Mouse (Mus musculus) adrenal gland, adult 18-20 months (tissue): ENCODE results near the gene Snx29. TPM values are rescaled to one million over a fixed set of nuclear protein-coding genes. Genes with fewer than 3 reads are reported as not detected.
"Not testable (repeated sequence)": the region's sequence is repeated elsewhere in the genome, so short reads cannot be mapped to it uniquely, and the experiment has no call there.

Experiments
- DNase-seq, 2 experiments: peaks; one replicate each; pipeline ENCODE4 v3.0.0; 2021 to 2022; ENCODE audit warnings: low spot score in 2 of 2
- total RNA-seq, 2 experiments: library from RNA; stranded (reverse); gene quantifications; 1 replicate in 1 of 2; 2 replicates in 1 of 2; pipeline ENCODE4 v1.2.3; 2021

Snx29 gene
- total RNA-seq, 2 experiments from 2014 or later, result 13.6 to 15.4 TPM

GRCm38 (mm10) chr16:11526996-11527395 lies 204.3 kb downstream of the Snx29 start:
- no peak for DNase-seq

GRCm38 (mm10) chr16:11530466-11531194 lies 207.9 kb downstream of the Snx29 start:
- no peak for DNase-seq

GRCm38 (mm10) chr16:11531441-11531840 lies 208.7 kb downstream of the Snx29 start:
- DNase-seq, result no peak

GRCm38 (mm10) chr16:11532592-11532991 lies 209.9 kb downstream of the Snx29 start:
- peak in 1 of 2 experiments; percentile 25 for DNase-seq

GRCm38 (mm10) chr16:11533441-11533840 lies 210.7 kb downstream of the Snx29 start:
- no peak for DNase-seq

GRCm38 (mm10) chr16:11537663-11538062 lies 215.0 kb downstream of the Snx29 start:
- no peak for DNase-seq

GRCm38 (mm10) chr16:11538191-11538590 lies 215.5 kb downstream of the Snx29 start:
- DNase-seq, result no peak

- DNase-seq, result no peak
Measured at GRCm38 (mm10) chr16:11540961-11541360, 218.3 kb downstream of the Snx29 start.

GRCm38 (mm10) chr16:11541769-11542168 lies 219.1 kb downstream of the Snx29 start:
- DNase-seq, result no peak

- no peak for DNase-seq
Measured at GRCm38 (mm10) chr16:11550043-11550725, 227.5 kb downstream of the Snx29 start.

- no peak for DNase-seq
Measured at GRCm38 (mm10) chr16:11561714-11562113, 239.0 kb downstream of the Snx29 start.

- DNase-seq, result no peak
Measured at GRCm38 (mm10) chr16:11563846-11564245, 241.1 kb downstream of the Snx29 start.

- no peak for DNase-seq
Measured at GRCm38 (mm10) chr16:11565126-11565525, 242.4 kb downstream of the Snx29 start.

- no peak for DNase-seq
Measured at GRCm38 (mm10) chr16:11567594-11567993, 244.9 kb downstream of the Snx29 start.

GRCm38 (mm10) chr16:11568095-11568494 lies 245.4 kb downstream of the Snx29 start:
- no peak for DNase-seq

GRCm38 (mm10) chr16:11568601-11569000 lies 245.9 kb downstream of the Snx29 start:
- DNase-seq, result no peak

- DNase-seq, result no peak
Measured at GRCm38 (mm10) chr16:11569127-11569526, 246.4 kb downstream of the Snx29 start.

GRCm38 (mm10) chr16:11570072-11570471 lies 247.4 kb downstream of the Snx29 start:
- peak in 1 of 2 experiments; percentile 21 for DNase-seq

GRCm38 (mm10) chr16:11574517-11574916 lies 251.8 kb downstream of the Snx29 start:
- DNase-seq, result no peak

GRCm38 (mm10) chr16:11575733-11576132 lies 253.0 kb downstream of the Snx29 start:
- not testable (repeated sequence) for DNase-seq

- no peak for DNase-seq
Measured at GRCm38 (mm10) chr16:11577541-11578255, 255.0 kb downstream of the Snx29 start.

- DNase-seq, result peak in 1 of 2 experiments; percentile 10
Measured at GRCm38 (mm10) chr16:11579676-11580098, 257.0 kb downstream of the Snx29 start.
